Mouse (Mus musculus): ENCODE measurements at regions not wholly inside any gene's neighbourhood (a gene's known extent, or its start where the extent isn't known, plus 50 kb on each side); places are given as distances from the start of the nearest gene placed in this dataset.

DNA sequence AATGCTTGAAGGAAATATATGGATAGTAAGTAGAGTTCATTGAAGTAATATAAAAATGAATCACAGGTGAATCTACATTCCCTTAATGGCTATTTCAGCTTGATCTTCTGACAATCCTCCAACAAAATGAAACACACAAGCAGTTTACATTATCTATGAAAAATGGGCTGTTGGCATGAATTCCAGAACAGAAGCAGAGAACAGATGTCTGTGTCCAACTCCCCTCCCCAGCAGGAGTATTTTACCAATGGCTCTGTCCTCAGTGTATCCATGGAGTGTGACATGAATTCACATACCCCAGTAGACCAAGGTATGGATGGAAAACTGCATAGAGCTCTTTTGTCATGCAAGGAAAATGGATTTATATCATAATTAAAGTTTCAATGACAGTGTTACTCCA is 370.3 kb upstream of the BC052040 start:
- TF ChIP-seq EP300 (IDR thresholded peaks at IDR 0.05; ENCODE audit: low read depth), result no peak
- no peak for TF ChIP-seq CTCF (IDR thresholded peaks at IDR 0.05; ENCODE audit: low read depth)
